ENCODE assay signal across 8 mouse cellular contexts in genomic region chr15:84853261-84854137, GRCm38 (mm10). TPM values are rescaled to one million over a fixed set of nuclear protein-coding genes. Genes with fewer than 3 reads are reported as not detected.
DNase-seq lines count a peak whose midpoint lies in the region; ATAC-seq and TF ChIP-seq lines count a peak whose summit lies in the region.

No protein-coding gene starts in this region.

- H3ac ChIP-seq in C2C12 (ENCODE audit: control insufficient read depth, insufficient read length, low read depth), result no peak overlapping the region

- peak overlapping the region; percentile 92 for H3K9ac ChIP-seq in forebrain, embryonic 14.5 days (ENCODE audit: low read length)
- H3K9ac ChIP-seq in heart, postnatal 0 days (replicated peaks; ENCODE audit: low read depth, low read length), result peak overlapping the region; percentile 45
- H3K9ac ChIP-seq in liver, postnatal 0 days (replicated peaks), result peak overlapping the region; percentile 4; the same call in 1 of the 2 replicates

- H3K27me3 ChIP-seq in C2C12 (ENCODE audit: control insufficient read depth, insufficient read depth, insufficient read length), result peaks cover 65% of the 10 kb centered on the region
- H3K27me3 ChIP-seq in forebrain, embryonic 14.5 days (replicated peaks; ENCODE audit: control insufficient read depth, insufficient read depth, low read length), result no peaks in the 10 kb centered on the region
- peaks cover 24% of the 10 kb centered on the region for H3K27me3 ChIP-seq in heart, postnatal 0 days (ENCODE audit: control insufficient read depth, insufficient read depth, low read length)
- H3K27me3 ChIP-seq in liver, postnatal 0 days (ENCODE audit: insufficient read depth, low read length), result peaks cover 55% of the 10 kb centered on the region

- no peaks in the 10 kb centered on the region for H3K79me3 ChIP-seq in C2C12 (ENCODE audit: low read depth)

- ATAC-seq in forebrain, embryonic 14.5 days, result peak; percentile 64
- peak; percentile 61 for ATAC-seq in heart, postnatal 0 days (ENCODE audit: insufficient read depth, low read depth)
- ATAC-seq in liver, postnatal 0 days, result peak; percentile 53

- no peak for TF ChIP-seq CTCF in C2C12 (IDR thresholded peaks at IDR 0.05; ENCODE audit: control insufficient read depth, insufficient read depth, insufficient read length)
- TF ChIP-seq CTCF in heart, postnatal 0 days (IDR thresholded peaks at IDR 0.05; ENCODE audit: low read depth), result no peak
- no peak for TF ChIP-seq CTCF in liver, postnatal 0 days (IDR thresholded peaks at IDR 0.05; ENCODE audit: low read depth)
- no peak for TF ChIP-seq CTCF in olfactory bulb, adult 2 months (IDR thresholded peaks at IDR 0.05; ENCODE audit: insufficient read depth, low read depth, low read length)

- TF ChIP-seq EP300 in heart, postnatal 0 days (IDR thresholded peaks at IDR 0.05; ENCODE audit: low read depth), result no peak
- no peak for TF ChIP-seq EP300 in liver, postnatal 0 days (IDR thresholded peaks at IDR 0.05; ENCODE audit: low read depth)

- H3K4me3 ChIP-seq in C2C12 (ENCODE audit: insufficient read depth, poor library complexity, severe bottlenecking), result peak overlapping the region; percentile 18
- peak overlapping the region; percentile 89 for H3K4me3 ChIP-seq in brown adipose tissue, adult 24 weeks (ENCODE audit: insufficient read depth, low read depth, low read length)
- peak overlapping the region; percentile 84 for H3K4me3 ChIP-seq in forebrain, embryonic 14.5 days (ENCODE audit: low read depth, low read length)
- H3K4me3 ChIP-seq in heart, postnatal 0 days (ENCODE audit: low read depth, low read length), result peak overlapping the region; percentile 74
- H3K4me3 ChIP-seq in liver, postnatal 0 days (ENCODE audit: low read depth, low read length), result peak overlapping the region; percentile 57
- H3K4me3 ChIP-seq in olfactory bulb, adult 2 months (ENCODE audit: insufficient read depth, low read depth, low read length), result peak overlapping the region; percentile 91

- under 1% methylated on average over 72 of the region's 84 CpGs for WGBS in forebrain, embryonic 14.5 days
- WGBS in heart, postnatal 0 days, result under 1% methylated on average over 61 of the region's 84 CpGs
- WGBS in liver, postnatal 0 days (ENCODE audit: insufficient replicate concordance), result 1% methylated on average over 62 of the region's 84 CpGs
- WGBS in olfactory bulb, adult 2 months, result 1% methylated on average over 61 of the region's 84 CpGs

- peak; percentile 87 for DNase-seq in forebrain, embryonic 14.5 days (ENCODE audit: low spot score)
- peak; percentile 27 for DNase-seq in heart, postnatal 0 days (ENCODE audit: low spot score)
- peak; percentile 82 to 89 for DNase-seq in kidney, postnatal 36 days
- DNase-seq in liver, postnatal 0 days, result peak; percentile 76
- DNase-seq in thymus, postnatal 36 days, result peak; percentile 13 to 23

- H3K9me3 ChIP-seq in forebrain, embryonic 14.5 days (replicated peaks; ENCODE audit: control insufficient read depth, low read length), result no peaks in the 10 kb centered on the region
- no peaks in the 10 kb centered on the region for H3K9me3 ChIP-seq in heart, postnatal 0 days (replicated peaks; ENCODE audit: control insufficient read depth, low read length)
- no peaks in the 10 kb centered on the region for H3K9me3 ChIP-seq in liver, postnatal 0 days (ENCODE audit: low read length)

- H3K36me3 ChIP-seq in C2C12 (ENCODE audit: control insufficient read depth, insufficient read depth), result no peaks in the 10 kb centered on the region
- peaks cover 5% of the 10 kb centered on the region; the same call in 1 of the 2 replicates for H3K36me3 ChIP-seq in forebrain, embryonic 14.5 days (ENCODE audit: control insufficient read depth, insufficient read depth, low read length)
- no peaks in the 10 kb centered on the region for H3K36me3 ChIP-seq in heart, postnatal 0 days (replicated peaks; ENCODE audit: control insufficient read depth, insufficient read depth, low read length)
- H3K36me3 ChIP-seq in liver, postnatal 0 days (replicated peaks; ENCODE audit: insufficient read depth, low read length), result no peaks in the 10 kb centered on the region

- no peaks in the 10 kb centered on the region for H3K4me1 ChIP-seq in brown adipose tissue, adult 24 weeks (ENCODE audit: control insufficient read depth, insufficient read depth, insufficient read length, low read length)
- peaks cover 45% of the 10 kb centered on the region for H3K4me1 ChIP-seq in forebrain, embryonic 14.5 days (ENCODE audit: control insufficient read depth, insufficient read depth, low read length)
- peaks cover 19% of the 10 kb centered on the region for H3K4me1 ChIP-seq in heart, postnatal 0 days (ENCODE audit: control insufficient read depth, insufficient read depth)
- H3K4me1 ChIP-seq in liver, postnatal 0 days (ENCODE audit: insufficient read depth), result peaks cover 28% of the 10 kb centered on the region
- peaks cover 13% of the 10 kb centered on the region for H3K4me1 ChIP-seq in olfactory bulb, adult 2 months (ENCODE audit: control insufficient read depth, insufficient read depth, low read length)

- 0 out of 2 replicates have a peak, but pooled peaks have one; percentile 27 for TF ChIP-seq POLR2A in olfactory bulb, adult 2 months (IDR thresholded peaks at IDR 0.05; ENCODE audit: insufficient read depth, low read depth, low read length)

- H3K27ac ChIP-seq in brown adipose tissue, adult 24 weeks (replicated peaks; ENCODE audit: low read depth, low read length), result peak overlapping the region; percentile 73
- peak overlapping the region; percentile 97 for H3K27ac ChIP-seq in forebrain, embryonic 14.5 days (ENCODE audit: low read depth, low read length)
- peak overlapping the region; percentile 64 for H3K27ac ChIP-seq in heart, postnatal 0 days (ENCODE audit: low read depth)
- no peak overlapping the region for H3K27ac ChIP-seq in liver, postnatal 0 days (ENCODE audit: low read depth)
- H3K27ac ChIP-seq in olfactory bulb, adult 2 months (ENCODE audit: insufficient read depth, low read depth, low read length), result peak overlapping the region; percentile 90

- H3K4me2 ChIP-seq in forebrain, embryonic 14.5 days (ENCODE audit: low read length), result peak overlapping the region; percentile 75
- H3K4me2 ChIP-seq in heart, postnatal 0 days (ENCODE audit: low read depth, low read length), result peak overlapping the region; percentile 94
- H3K4me2 ChIP-seq in liver, postnatal 0 days (ENCODE audit: low read depth, low read length), result peak overlapping the region; percentile 95

- H3K79me2 ChIP-seq in C2C12 (ENCODE audit: control insufficient read depth, insufficient read depth), result no peaks in the 10 kb centered on the region

TF ChIP-seq in C2C12, 6 proteins besides CTCF, POLR2A, EP300 and RAD21:
- TF ChIP-seq USF1 (IDR thresholded peaks at IDR 0.05; ENCODE audit: low read depth) (no peak), MAX (IDR thresholded peaks at IDR 0.05) (no peak), MYOD1 (IDR thresholded peaks at IDR 0.05; ENCODE audit: control insufficient read depth, insufficient read length, low read depth) (no peak), CEBPB (IDR thresholded peaks at IDR 0.05; ENCODE audit: low read depth) (no peak), MYOG (IDR thresholded peaks at IDR 0.05; ENCODE audit: control insufficient read depth, extremely low read depth, insufficient read length) (no peak), FOSL1 (IDR thresholded peaks at IDR 0.05; ENCODE audit: insufficient read depth, low read length, poor library complexity, severe bottlenecking) (no peak)

RNA-seq across cellular contexts. Expression of gene Phf21b, which starts 2.4 kb away (rescaled TPM):
- polyA plus RNA-seq in C2C12 (2012; fragmentation: generic; extraction: Trizol), result 0.26 TPM
- 0.55 TPM in 1 of 2 replicates, not detected in the other for polyA plus RNA-seq in brown adipose tissue, adult 24 weeks (2012; ENCODE audit: insufficient read depth, insufficient read length, missing spikeins)
- polyA plus RNA-seq in forebrain, embryonic 14.5 days (2014; fragmentation: Nextera tagmentation; extraction: Ambion mirVana), result 30.0 and 32.9 TPM in 2 replicates
- 0.04 and 0.19 TPM in 2 replicates for total RNA-seq in heart, postnatal 0 days (2014; rRNA removed; ENCODE audit: low replicate concordance)
- 0.05 TPM in 2 replicates for polyA plus RNA-seq in heart, postnatal 0 days (2015; fragmentation: Nextera tagmentation; extraction: Ambion mirVana)
- polyA plus RNA-seq in liver, postnatal 0 days (2015; fragmentation: Nextera tagmentation; extraction: Ambion mirVana), result 0.02 TPM in 1 of 2 replicates, not detected in the other
- polyA plus RNA-seq in olfactory bulb, adult 2 months (2012; ENCODE audit: insufficient read depth, insufficient read length, low replicate concordance, missing spikeins), result not detected in 2 replicates

Comparison
In these comparisons a context has a peak if more than half of its experiments do, and no peak if none do; other contexts are left out.
1. H3K4me3 ChIP-seq: peak in every context shown above with its lines; median percentile 91 in olfactory bulb, adult 2 months; 89 in brown adipose tissue, adult 24 weeks; 84 in forebrain, embryonic 14.5 days; 74 in heart, postnatal 0 days; 57 in liver, postnatal 0 days; 18 in C2C12.
2. DNase-seq: peak in every context shown above with its lines; median percentile 87 in forebrain, embryonic 14.5 days; 86 in kidney, postnatal 36 days; 76 in liver, postnatal 0 days; 27 in heart, postnatal 0 days; 18 in thymus, postnatal 36 days.
3. H3K9ac ChIP-seq: peak in every context shown above with its lines; median percentile 92 in forebrain, embryonic 14.5 days; 45 in heart, postnatal 0 days; 4 in liver, postnatal 0 days.
4. RNA of gene Phf21b, which starts 2.4 kb away (polyA plus RNA-seq): 30.0 to 32.9 TPM in forebrain, embryonic 14.5 days; 0.55 TPM in brown adipose tissue, adult 24 weeks, 0.26 TPM in C2C12 (single experiment), 0.05 TPM in heart, postnatal 0 days, 0.02 TPM in liver, postnatal 0 days and not detected in olfactory bulb, adult 2 months; every median in the first group is over 10 times any median in the second.
5. Peak in every context shown above with its lines, with median percentiles within 50 percentile points of each other: ATAC-seq and H3K4me2 ChIP-seq.